Mouse (Mus musculus) hindbrain, embryonic 15.5 days (tissue): ENCODE data around the gene Rasip1. TPM values are rescaled to one million over a fixed set of nuclear protein-coding genes. Genes with fewer than 3 reads are reported as not detected.

ENCODE experiments used
- ATAC-seq: fragments of 200-750 bp; cut with Nextera tagmentation; 2 replicates; pipeline ENCODE4 v1.8.0; 2017; ENCODE audit warnings: low read depth, moderate number of reproducible peaks, moderate TSS enrichment; ENCODE audit not compliant: low FRiP score
- H3K27ac ChIP-seq: fragments of 300-500 bp; sonication (generic); replicated peaks from 2 replicates; pipeline ENCODE4 v1.5.1; 2015; ENCODE audit warnings: mild to moderate bottlenecking, inconsistent platforms
- H3K27me3 ChIP-seq: fragments of 300-500 bp; sonication (generic); 2 replicates; pipeline ENCODE4 v1.6.1; 2015; ENCODE audit warnings: control low read depth, inconsistent platforms
- H3K36me3 ChIP-seq: fragments of 300-500 bp; sonication (generic); 2 replicates; pipeline ENCODE4 v1.6.1; 2015; ENCODE audit warnings: control low read depth, inconsistent platforms
- H3K4me1 ChIP-seq: fragments of 300-500 bp; sonication (generic); replicated peaks from 2 replicates; pipeline ENCODE4 v1.6.1; 2015; ENCODE audit warnings: control low read depth, inconsistent platforms
- H3K4me2 ChIP-seq: fragments of 300-500 bp; sonication (generic); 2 replicates; pipeline ENCODE4 v1.6.1; 2015; ENCODE audit warnings: moderate library complexity, mild to moderate bottlenecking, inconsistent platforms
- H3K4me3 ChIP-seq: fragments of 300-500 bp; sonication (generic); 2 replicates; pipeline ENCODE4 v1.5.1; 2015; ENCODE audit warnings: mild to moderate bottlenecking, inconsistent platforms
- H3K9ac ChIP-seq: fragments of 300-500 bp; sonication (generic); 2 replicates; pipeline ENCODE4 v1.6.1; 2015; ENCODE audit warnings: inconsistent platforms
- H3K9me3 ChIP-seq: fragments of 300-500 bp; sonication (generic); 2 replicates; pipeline ENCODE4 v1.6.1; 2016; ENCODE audit warnings: control low read depth, inconsistent platforms
- WGBS: fragments of 180-500 bp; shearing (Covaris S2); methylation state at CpG from one replicate; pipeline ENCODE4 v1.1.7; 2015; 5-methylcytosine and 5-hydroxymethylcytosine counted together
- polyA plus RNA-seq: library from polyadenylated mRNA; unstranded; fragments of >200 nt; fragmentation: Nextera tagmentation; extraction: Ambion mirVana; gene quantifications from 2 replicates; pipeline ENCODE4 v1.2.1, GENCODE M21; 2015

Gene Rasip1
- polyA plus RNA-seq, 1 experiment from 2014 or later, result 24.3 TPM

DNA sequence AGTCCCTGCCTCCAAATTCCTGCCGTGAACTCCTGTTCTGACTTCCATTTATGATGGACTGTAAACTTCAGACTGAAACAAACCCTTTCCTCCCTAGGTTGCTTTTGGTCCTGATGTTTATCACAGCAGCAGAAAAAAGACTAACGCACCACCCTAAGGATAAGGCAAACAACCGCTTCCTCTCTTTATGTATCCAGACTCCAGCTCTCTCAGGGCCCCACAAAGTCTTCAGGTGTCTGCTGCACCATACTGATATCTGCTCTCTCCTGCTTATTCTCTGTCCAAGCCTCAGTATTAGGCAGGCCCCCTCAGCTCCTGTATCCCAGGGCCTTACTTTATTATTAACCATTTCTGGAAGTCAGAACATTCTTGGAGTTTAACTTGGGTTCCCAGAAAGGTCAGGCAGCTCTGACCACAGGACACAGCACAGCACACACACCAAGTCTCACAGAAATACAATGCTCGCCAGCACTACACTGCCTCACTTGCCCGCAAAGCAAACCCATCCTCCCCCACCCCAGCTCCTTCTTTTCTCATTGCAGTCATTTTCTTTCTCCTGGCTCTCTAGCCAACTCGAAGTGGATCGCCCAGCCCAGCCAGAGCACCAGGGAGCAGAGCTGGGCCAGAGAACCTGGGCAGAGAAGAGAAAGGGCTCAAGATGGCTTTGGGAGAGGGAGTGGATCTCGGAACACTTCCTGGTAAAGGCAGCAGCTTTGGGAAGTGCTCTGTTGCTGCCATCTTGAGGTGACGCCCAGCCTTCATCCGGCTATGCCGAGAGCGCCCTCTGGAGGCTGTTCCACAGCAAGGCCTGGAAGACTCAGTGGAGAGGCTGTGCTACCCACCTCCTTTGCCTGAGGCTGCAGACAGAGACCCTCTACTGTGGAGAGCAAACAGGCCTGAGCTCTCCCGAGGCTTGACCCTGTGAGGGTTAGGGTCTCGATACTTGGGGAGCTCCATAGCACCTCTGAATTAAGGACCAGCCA is 55.1 kb downstream of the Rasip1 start:
- peak overlapping the region; percentile 23; the same call in 1 of the 2 replicates for H3K9ac ChIP-seq
- no peaks in the 10 kb centered on the region for H3K36me3 ChIP-seq
- no peaks in the 10 kb centered on the region for H3K9me3 ChIP-seq
- H3K27ac ChIP-seq, result peak overlapping the region; percentile 70
- WGBS, result 30% methylated on average over 14 of the region's 14 CpGs
- H3K4me2 ChIP-seq, result peak overlapping the region; percentile 46
- no peaks in the 10 kb centered on the region for H3K27me3 ChIP-seq
- peaks cover 8% of the 10 kb centered on the region; the same call in 1 of the 2 replicates for H3K4me1 ChIP-seq
- peak; percentile 70 for ATAC-seq
- H3K4me3 ChIP-seq, result no peak overlapping the region

DNA sequence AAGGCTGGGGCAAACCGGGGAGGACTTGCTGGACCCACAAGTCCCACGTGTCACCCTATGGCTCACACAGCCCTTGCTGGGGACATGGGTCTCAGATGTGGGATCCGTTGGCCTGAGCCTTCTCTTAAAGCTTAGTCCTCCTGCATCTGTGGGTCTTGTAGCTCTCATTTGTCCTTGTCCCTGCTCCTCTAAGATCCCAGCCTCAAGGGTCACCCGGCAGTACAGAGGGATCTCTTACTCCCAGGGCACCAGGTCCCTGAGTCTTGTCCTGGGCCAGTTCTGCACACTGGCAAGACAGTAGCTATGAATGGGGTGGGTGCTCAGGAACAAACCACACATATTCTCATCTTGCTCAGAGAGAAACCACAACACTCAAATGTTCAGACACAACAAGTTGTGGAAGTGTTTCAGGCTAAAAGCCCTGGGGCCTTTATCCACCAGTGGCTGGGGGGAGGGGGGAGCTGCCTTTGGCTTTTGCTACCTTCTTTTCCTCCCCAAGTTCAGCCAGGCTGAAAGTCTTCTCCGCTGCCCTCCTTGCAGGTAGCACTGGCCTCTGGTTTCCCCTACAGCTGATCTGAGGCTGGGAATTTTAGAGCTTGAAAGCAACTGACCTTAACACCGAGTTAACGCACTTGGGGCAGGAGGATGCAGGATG is 56.2 kb downstream of the Rasip1 start, which contains the start of gene Ntn5:
TSS of gene Ntn5 (plus strand) at position 627 of the 655 bp plus-strand sequence.
- Histone ChIP-seq H3K27ac (no peak within 1 kb of the TSS), H3K9ac (no peak within 1 kb of the TSS), H3K27me3 (no peaks in the 10 kb centered on the region), H3K4me2 (no peak within 1 kb of the TSS), H3K4me1 (peaks cover 8% of the 10 kb centered on the region; the same call in 1 of the 2 replicates), H3K4me3 (no peak within 1 kb of the TSS), H3K9me3 (no peaks in the 10 kb centered on the region), H3K36me3 (no peaks in the 10 kb centered on the region)
- ATAC-seq, result no peak
- 84% methylated on average over 7 of the region's 7 CpGs for WGBS

DNA sequence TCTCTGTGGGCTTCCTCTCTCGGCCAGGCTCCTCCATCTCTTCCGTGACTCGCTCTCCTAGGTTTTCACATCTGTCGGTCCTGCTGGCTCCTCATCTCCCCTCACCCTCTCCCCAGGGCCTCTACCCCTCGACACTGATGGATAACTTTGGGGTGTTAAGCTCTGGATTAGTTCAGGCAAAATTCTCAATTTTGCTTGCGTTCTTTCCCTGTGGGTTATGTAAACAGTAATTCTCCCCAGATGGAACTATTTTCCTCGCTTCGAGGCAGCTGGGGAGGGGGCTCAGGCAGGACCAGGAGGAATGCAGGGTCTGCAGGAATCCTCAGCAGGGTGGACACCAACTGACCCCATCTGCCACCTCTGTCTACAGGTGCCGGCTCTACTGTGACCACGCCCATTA is 58.5 kb downstream of the Rasip1 start:
- Histone ChIP-seq H3K36me3 (no peaks in the 10 kb centered on the region), H3K9ac (no peak overlapping the region), H3K27me3 (no peaks in the 10 kb centered on the region), H3K27ac (no peak overlapping the region), H3K9me3 (no peaks in the 10 kb centered on the region), H3K4me1 (peaks cover 8% of the 10 kb centered on the region; the same call in 1 of the 2 replicates), H3K4me2 (no peak overlapping the region), H3K4me3 (no peak overlapping the region)
- 54% methylated on average over 10 of the region's 10 CpGs for WGBS
- no peak for ATAC-seq

DNA sequence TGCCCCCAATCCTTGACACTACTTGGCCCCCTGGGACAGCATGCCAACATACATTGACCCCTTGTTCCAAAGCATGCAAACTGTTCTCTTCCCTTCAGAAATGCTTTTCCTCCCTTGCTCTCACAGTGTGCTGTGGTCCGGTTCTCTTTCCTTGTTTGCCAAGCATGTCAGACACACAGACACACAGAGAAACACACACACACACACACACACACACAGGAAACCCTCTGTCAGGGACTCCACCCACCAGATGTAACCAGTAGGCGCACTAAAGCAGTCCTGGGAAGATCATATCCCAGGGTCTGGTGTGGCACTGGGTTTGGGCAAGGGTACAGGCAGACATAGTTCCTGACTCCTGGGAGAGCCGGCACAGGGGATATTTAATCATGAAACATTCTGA is 59.6 kb downstream of the Rasip1 start:
- Histone ChIP-seq H3K4me1 (peaks cover 8% of the 10 kb centered on the region; the same call in 1 of the 2 replicates), H3K9me3 (no peaks in the 10 kb centered on the region), H3K4me3 (no peak overlapping the region), H3K36me3 (no peaks in the 10 kb centered on the region), H3K27ac (no peak overlapping the region), H3K9ac (no peak overlapping the region), H3K4me2 (no peak overlapping the region), H3K27me3 (no peaks in the 10 kb centered on the region)
- 67% methylated on average over 3 of the region's 3 CpGs for WGBS
- ATAC-seq, result no peak

Other genes with a start within 250 kb of the Rasip1 start
- gene Snrnp70, start 231.7 kb upstream of the Rasip1 start, polyA plus RNA-seq, result 179 and 183 TPM in 2 replicates
- not detected in 2 replicates for gene Kcna7, start 221.8 kb upstream of the Rasip1 start, polyA plus RNA-seq
- 0.17 TPM in 1 of 2 replicates, not detected in the other for gene Ntf5, start 213.8 kb upstream of the Rasip1 start, polyA plus RNA-seq
- gene Lhb, start 206.7 kb upstream of the Rasip1 start, polyA plus RNA-seq, result 0.92 and 2.0 TPM in 2 replicates
- 23.4 and 25.1 TPM in 2 replicates for gene Gys1, start 192.6 kb upstream of the Rasip1 start, polyA plus RNA-seq
- gene Ruvbl2, start 189.4 kb upstream of the Rasip1 start, polyA plus RNA-seq, result 108 and 110 TPM in 2 replicates
- 5,657 and 5,762 TPM in 2 replicates for gene Ftl1, start 167.6 kb upstream of the Rasip1 start, polyA plus RNA-seq
- 245 and 250 TPM in 2 replicates for gene Bax, start 160.6 kb upstream of the Rasip1 start, polyA plus RNA-seq
- gene Tulp2, start 145.6 kb upstream of the Rasip1 start, polyA plus RNA-seq, result 0.13 and 0.30 TPM in 2 replicates
- gene Gm45808, start 140.7 kb upstream of the Rasip1 start, polyA plus RNA-seq, result not detected in 2 replicates
- gene Dhdh, start 138.7 kb upstream of the Rasip1 start, polyA plus RNA-seq, result 4.5 and 4.6 TPM in 2 replicates
- 137 TPM in 2 replicates for gene Nucb1, start 117.1 kb upstream of the Rasip1 start, polyA plus RNA-seq
- gene Ppp1r15a, start 101.2 kb upstream of the Rasip1 start, polyA plus RNA-seq, result 13.8 and 14.4 TPM in 2 replicates
- 2.5 and 3.3 TPM in 2 replicates for gene Plekha4, start 101.2 kb upstream of the Rasip1 start, polyA plus RNA-seq
- gene Hsd17b14, start 72.6 kb upstream of the Rasip1 start, polyA plus RNA-seq, result 0.18 and 0.26 TPM in 2 replicates
- 22.2 and 22.7 TPM in 2 replicates for gene Bcat2, start 57.3 kb upstream of the Rasip1 start, polyA plus RNA-seq
- not detected in 2 replicates for gene Fgf21, start 12.0 kb upstream of the Rasip1 start, polyA plus RNA-seq
- gene Fut1, start 10.2 kb upstream of the Rasip1 start, polyA plus RNA-seq, result not detected in 2 replicates
- 0.08 and 0.09 TPM in 2 replicates for gene Izumo1, start 5.7 kb upstream of the Rasip1 start, polyA plus RNA-seq
- 4.0 and 5.2 TPM in 2 replicates for gene Mamstr, start 12.5 kb downstream of the Rasip1 start, polyA plus RNA-seq
- 0.05 and 0.32 TPM in 2 replicates for gene Fut2, start 38.9 kb downstream of the Rasip1 start, polyA plus RNA-seq
- 1.4 and 1.6 TPM in 2 replicates for gene Ntn5, start 56.5 kb downstream of the Rasip1 start, polyA plus RNA-seq
- gene Sec1, start 66.9 kb downstream of the Rasip1 start, polyA plus RNA-seq, result 0.35 and 0.89 TPM in 2 replicates
- gene Car11, start 72.4 kb downstream of the Rasip1 start, polyA plus RNA-seq, result 58.6 and 67.3 TPM in 2 replicates
- gene Dbp, start 77.6 kb downstream of the Rasip1 start, polyA plus RNA-seq, result 2.9 and 4.1 TPM in 2 replicates
- gene Rpl18, start 88.0 kb downstream of the Rasip1 start, polyA plus RNA-seq, result 528 and 575 TPM in 2 replicates
- gene Sphk2, start 90.5 kb downstream of the Rasip1 start, polyA plus RNA-seq, result 24.4 and 26.9 TPM in 2 replicates
- 0.38 and 0.57 TPM in 2 replicates for gene Fam83e, start 93.7 kb downstream of the Rasip1 start, polyA plus RNA-seq
- gene Spaca4, start 98.3 kb downstream of the Rasip1 start, polyA plus RNA-seq, result not detected in 2 replicates
- gene Lmtk3, start 156.2 kb downstream of the Rasip1 start, polyA plus RNA-seq, result 20.1 and 24.8 TPM in 2 replicates
- 6.3 TPM in 2 replicates for gene Sult2b1, start 157.2 kb downstream of the Rasip1 start, polyA plus RNA-seq
- 271 and 286 TPM in 2 replicates for gene Cyth2, start 187.1 kb downstream of the Rasip1 start, polyA plus RNA-seq
- 1.1 and 1.6 TPM in 2 replicates for gene Kcnj14, start 197.3 kb downstream of the Rasip1 start, polyA plus RNA-seq
- 41.8 and 43.1 TPM in 2 replicates for gene Grwd1, start 203.5 kb downstream of the Rasip1 start, polyA plus RNA-seq
- 56.4 and 61.0 TPM in 2 replicates for gene Kdelr1, start 245.3 kb downstream of the Rasip1 start, polyA plus RNA-seq